Mouse (Mus musculus) left cerebral cortex, adult 18-20 months (tissue): Measurements from ENCODE around the gene Grin1. TPM values are rescaled to one million over a fixed set of nuclear protein-coding genes. Genes with fewer than 3 reads are reported as not detected.

Experiments used
- DNase-seq, 2 experiments: peaks; one replicate each; pipeline ENCODE4 v3.0.0; 2021 to 2022; ENCODE audit warnings: low spot score in 2 of 2, mixed read lengths in 1 of 2
- long read RNA-seq, 2 experiments: library from polyadenylated mRNA; stranded (forward); transcript quantifications; one replicate each; pipeline ENCODE4 v2.0.0; 2021
- total RNA-seq, 2 experiments: library from RNA; stranded (reverse); gene quantifications; 2 replicates each; pipeline ENCODE4 v1.2.3; 2021

Grin1 gene
- total RNA-seq = 100 to 1,000 TPM; 393 to 402 TPM
- long read RNA-seq, experiment 1, full-length matches to known transcripts = 343 of 590 reads
- long read RNA-seq, experiment 1, partial matches to known transcripts = 97 of 590 reads
- long read RNA-seq, experiment 1, other reads (novel, unspliced or antisense) = 150 of 590 reads
- long read RNA-seq, experiment 2, full-length matches to known transcripts = 149 of 296 reads
- long read RNA-seq, experiment 2, partial matches to known transcripts = 53 of 296 reads
- long read RNA-seq, experiment 2, other reads (novel, unspliced or antisense) = 94 of 296 reads

GRCm38 (mm10) chr2:25318971-25319773, at the start of gene Grin1:
Gene Grin1 (minus strand): TSS chr2:25319187.
- DNase-seq = peak; percentile 84 to 95

GRCm38 (mm10) chr2:25365091-25365761, 46.2 kb upstream of the Grin1 start, which contains the start of gene Uap1l1:
Gene Uap1l1 (minus strand): TSS chr2:25365682.
- peak; percentile 49 to 56 for DNase-seq

- no peak for DNase-seq
Measured at GRCm38 (mm10) chr2:25364761-25365090, 45.7 kb upstream of the Grin1 start.

- DNase-seq = no peak
Measured at GRCm38 (mm10) chr2:25364313-25364712, 45.3 kb upstream of the Grin1 start.

- no peak for DNase-seq
Measured at GRCm38 (mm10) chr2:25363478-25364178, 44.6 kb upstream of the Grin1 start.

GRCm38 (mm10) chr2:25359848-25360247, 40.9 kb upstream of the Grin1 start:
- DNase-seq = no peak

- DNase-seq = peak; percentile 87 to 88
Measured at GRCm38 (mm10) chr2:25356208-25357079, 37.5 kb upstream of the Grin1 start, which contains the start of gene Dpp7. Gene Dpp7 (minus strand): TSS chr2:25356359.

GRCm38 (mm10) chr2:25355419-25356066, 36.6 kb upstream of the Grin1 start:
- DNase-seq = no peak

- DNase-seq = no peak
Measured at GRCm38 (mm10) chr2:25354211-25354610, 35.2 kb upstream of the Grin1 start.

GRCm38 (mm10) chr2:25350701-25351100, 31.7 kb upstream of the Grin1 start:
- DNase-seq = no peak

GRCm38 (mm10) chr2:25349499-25349898, 30.5 kb upstream of the Grin1 start:
- DNase-seq = no peak

- DNase-seq = no peak
Measured at GRCm38 (mm10) chr2:25348162-25348561, 29.2 kb upstream of the Grin1 start.

GRCm38 (mm10) chr2:25338303-25338702, 19.3 kb upstream of the Grin1 start:
- DNase-seq = no peak

GRCm38 (mm10) chr2:25333569-25333968, 14.6 kb upstream of the Grin1 start:
- DNase-seq = no peak

- peak; percentile 100 for DNase-seq
Measured at GRCm38 (mm10) chr2:25332286-25333160, 13.5 kb upstream of the Grin1 start, which contains the start of gene Man1b1. Gene Man1b1 (plus strand): TSS chr2:25332338.

GRCm38 (mm10) chr2:25331470-25331869, 12.5 kb upstream of the Grin1 start:
- DNase-seq = no peak

GRCm38 (mm10) chr2:25328440-25328839, 9.5 kb upstream of the Grin1 start:
- no peak for DNase-seq

GRCm38 (mm10) chr2:25326036-25326435, 7.0 kb upstream of the Grin1 start:
- DNase-seq = no peak

GRCm38 (mm10) chr2:25320084-25320483, 1.1 kb upstream of the Grin1 start:
- no peak for DNase-seq
